Mouse (Mus musculus) thymus, adult 18-20 months (tissue): ENCODE measurements around the gene Slc36a2.

Source experiments
- DNase-seq, 2 experiments: peaks; one replicate each; pipeline ENCODE4 v3.0.0; 2022; ENCODE audit warnings: mixed read lengths in 2 of 2

The Slc36a2 gene

DNA sequence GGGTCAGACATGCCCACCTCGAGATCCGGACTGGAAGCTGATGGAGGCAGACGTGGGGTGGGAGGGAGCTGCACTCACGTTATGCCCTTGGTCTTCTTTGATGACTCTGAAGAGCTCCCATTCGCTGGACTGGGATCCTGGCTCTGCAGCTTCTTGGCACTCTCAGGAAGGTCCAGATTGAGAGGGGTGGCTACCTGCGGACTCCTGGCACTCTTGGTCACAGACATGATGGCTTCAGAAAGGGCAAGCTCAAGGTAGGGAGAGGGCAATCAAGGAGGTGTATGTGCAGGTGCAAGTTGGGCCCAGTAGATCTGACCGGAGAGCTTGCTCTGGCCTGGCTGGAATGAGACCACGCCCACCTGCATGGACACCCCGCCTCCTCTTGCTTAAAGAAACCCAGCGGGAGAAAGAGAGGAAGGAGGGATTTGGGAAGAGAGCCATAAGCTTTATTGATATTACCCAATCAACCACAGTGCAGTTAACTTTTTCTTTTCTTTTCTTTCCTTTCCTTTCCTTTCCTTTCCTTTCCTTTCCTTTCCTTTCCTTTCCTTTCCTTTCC lies at the start of gene Slc36a2:
Gene Slc36a2 (minus strand): TSS at position 345 of the 559 bp plus-strand sequence.
- DNase-seq = no peak

DNA sequence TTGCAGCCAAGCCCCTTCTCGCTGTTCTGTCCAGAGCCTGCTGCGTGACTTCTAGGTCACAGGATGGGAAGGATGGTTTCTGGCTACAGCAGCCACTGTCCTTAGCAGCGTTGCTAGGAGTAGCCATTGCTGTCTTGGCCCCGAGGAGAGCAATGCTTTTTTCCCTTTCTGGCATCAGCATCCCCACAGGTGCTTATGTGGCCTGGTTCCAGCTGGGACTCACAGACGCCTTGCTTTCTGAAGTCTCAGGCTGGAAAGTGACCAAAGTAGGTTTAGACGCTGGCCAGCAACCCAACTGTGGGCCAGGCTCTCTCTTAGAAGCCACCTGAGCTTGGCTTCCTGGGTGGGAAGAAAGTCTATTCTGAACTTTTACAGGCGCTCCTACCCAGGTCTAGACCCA lies 49.4 kb upstream of the Slc36a2 start:
- DNase-seq = no peak

DNA sequence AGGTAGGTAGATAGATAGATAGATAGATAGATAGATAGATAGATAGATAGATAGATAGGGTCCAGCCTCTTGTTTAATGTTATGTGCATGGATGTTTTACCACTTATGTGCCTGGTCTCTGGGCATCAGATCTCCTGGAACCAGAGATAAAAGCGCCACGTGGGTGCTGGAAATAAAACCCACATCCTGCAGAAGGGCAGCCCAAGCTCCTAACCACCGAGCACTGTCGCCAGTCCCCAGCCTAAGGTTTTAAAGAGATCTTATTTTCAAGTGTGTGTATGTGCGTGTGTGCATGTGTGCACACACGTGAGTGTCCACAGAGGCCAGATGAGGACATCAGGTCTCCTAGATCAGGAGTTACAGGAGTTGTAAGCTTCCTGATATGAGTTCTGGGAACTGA lies 46.2 kb upstream of the Slc36a2 start:
- DNase-seq = no peak

DNA sequence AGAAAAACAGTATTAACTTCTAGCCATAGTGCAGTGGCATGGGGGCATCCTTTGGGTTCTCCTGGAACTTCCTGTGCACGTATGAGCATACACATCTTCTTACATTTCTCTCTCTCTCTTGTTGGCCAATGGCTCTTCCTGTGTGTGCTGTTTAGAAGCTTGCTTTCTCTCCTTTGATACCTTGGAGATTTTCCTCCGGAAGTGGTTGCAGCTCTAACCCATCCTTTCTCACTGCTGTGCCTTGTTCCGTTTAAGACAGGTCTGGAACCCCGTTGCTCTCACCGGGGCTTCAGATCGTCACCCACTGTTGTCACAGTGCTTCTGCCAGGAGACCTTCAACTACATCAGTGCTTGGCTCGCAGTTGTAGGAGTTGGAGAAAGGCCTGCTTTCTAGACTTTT lies 36.4 kb upstream of the Slc36a2 start:
- no peak for DNase-seq

DNA sequence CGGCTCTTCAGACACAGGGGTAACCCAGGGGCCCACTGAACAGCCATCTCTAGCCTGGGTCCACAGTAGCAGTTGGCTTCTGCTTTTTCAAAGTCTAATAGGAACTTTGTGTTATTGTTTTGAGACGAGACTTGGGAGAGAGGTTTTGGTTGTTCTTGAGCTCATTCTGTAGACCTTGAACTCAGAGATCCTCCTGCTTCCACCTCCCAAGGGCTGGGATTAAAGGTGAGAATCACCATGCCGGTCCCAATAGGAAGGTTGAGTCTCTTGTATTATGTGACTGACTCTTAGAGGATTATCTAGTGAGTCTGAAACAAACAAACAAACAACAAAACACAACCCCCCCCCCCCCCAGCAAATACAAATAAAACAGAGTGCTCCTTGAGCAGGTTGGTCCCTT lies 33.6 kb upstream of the Slc36a2 start:
- no peak for DNase-seq

DNA sequence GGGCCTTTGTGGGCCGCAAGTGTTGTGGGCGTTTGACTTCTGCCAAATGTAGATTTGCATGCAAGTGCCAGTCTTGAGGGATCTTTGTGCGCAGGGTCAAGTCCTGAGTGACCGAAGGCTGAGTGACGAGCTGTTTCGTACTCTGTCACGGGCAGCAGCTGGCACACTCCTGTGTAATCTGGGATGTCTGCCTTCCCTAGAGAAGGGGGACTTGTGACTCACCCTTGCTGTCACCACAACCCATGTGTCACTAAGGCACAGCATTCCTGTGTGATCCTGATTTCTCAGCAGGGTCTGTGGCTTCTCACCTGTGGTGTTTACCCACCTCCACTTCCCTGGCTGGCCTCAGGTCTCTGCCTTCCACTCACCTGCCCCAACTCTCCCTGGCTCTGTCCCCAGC lies 33.0 kb upstream of the Slc36a2 start:
- DNase-seq = no peak

DNA sequence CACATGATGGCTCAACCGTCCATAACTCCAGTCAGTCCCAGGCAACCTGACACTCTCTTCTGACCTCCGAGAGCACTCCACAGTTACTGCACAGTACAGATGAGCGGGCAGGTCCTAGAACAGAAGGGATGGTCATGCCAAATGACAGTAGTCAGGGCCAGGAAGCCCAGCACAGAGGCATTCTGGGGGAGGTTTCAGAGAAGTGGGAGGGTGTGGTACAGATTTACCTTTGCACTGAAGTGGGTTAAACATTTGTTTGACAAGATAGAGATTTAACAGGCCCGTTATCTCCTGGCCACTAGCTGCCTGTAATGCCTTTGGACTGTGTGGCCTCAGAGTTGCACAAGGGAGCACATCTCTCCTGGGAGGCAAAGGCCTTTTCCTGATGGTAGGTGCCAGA lies 32.5 kb upstream of the Slc36a2 start:
- no peak for DNase-seq

DNA sequence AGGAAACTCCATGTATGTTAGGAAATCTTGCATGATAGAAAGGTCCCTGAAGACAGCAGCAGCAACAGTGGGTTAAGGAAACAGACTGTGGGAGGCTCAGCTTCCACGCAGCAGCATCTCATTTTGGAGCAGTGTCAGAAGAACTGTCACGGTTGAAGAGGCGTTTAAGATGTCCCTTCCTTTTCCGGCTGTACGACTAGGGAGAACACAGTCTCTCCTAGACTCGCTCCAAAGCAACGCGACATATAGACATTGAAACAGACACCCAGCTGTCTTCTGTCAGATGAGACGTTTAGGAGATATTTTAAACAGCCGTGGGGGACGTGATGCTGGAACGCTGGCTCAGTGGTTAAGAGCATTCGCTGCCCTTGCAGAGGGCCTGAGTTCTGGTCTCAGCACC lies 32.0 kb upstream of the Slc36a2 start:
- no peak for DNase-seq

DNA sequence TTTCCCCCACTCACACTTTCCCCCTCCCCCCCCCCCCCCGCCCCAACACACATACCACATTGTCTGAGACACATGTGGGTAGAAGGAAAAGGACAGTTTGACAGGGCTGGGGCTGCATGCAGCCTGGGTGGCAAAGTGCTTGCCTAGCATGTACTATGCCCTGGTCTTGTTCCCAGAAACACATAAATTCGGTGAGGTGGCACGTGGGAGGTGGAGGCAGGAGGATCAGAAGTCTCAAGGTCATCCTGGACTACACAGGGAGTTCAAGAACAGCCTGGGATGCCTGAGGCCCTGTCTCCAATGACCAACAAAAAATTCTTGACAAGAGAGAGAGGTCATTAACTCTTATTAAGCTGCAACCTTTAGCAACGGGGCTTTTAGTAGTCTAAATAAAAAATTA lies 31.2 kb upstream of the Slc36a2 start:
- DNase-seq = no peak

DNA sequence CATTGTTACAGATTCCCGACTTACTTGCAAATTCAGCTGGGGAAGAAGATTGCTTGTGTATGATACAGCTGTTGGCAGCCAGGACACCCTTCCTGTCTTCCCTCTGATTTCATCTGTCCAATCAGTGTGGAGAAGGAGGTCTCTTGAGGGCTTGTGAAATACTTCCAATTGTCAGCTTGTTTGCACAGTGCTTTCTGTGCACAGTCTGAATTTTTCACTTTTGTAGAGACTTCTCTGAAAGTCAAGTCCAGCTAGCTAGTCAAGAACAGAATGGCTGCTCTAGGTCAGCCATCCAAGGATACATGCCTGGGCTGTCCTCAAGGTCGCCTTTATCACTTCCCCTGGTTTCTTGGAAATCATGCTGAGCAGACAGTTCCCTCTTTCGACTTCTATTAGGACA lies 30.1 kb upstream of the Slc36a2 start:
- no peak for DNase-seq

DNA sequence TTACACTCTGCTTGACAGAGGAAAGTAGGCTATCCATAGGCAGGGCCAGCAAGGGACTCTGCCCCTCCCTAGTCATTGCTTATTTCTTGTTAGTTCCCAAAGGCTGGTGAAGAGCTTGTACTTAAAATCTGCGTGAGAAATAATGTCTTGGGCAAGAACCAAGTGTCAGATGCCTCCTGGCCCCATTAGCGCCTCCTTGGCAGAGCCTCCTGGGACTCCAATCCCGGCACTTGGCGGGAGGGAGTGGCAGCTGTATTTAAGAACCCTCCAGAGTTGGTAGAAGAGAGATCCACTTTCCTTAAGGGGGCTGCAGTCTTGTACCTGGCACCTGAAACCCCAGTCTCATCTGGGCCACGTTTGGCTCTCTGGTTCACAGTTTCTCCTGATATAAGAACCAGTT lies 29.3 kb upstream of the Slc36a2 start:
- no peak for DNase-seq

DNA sequence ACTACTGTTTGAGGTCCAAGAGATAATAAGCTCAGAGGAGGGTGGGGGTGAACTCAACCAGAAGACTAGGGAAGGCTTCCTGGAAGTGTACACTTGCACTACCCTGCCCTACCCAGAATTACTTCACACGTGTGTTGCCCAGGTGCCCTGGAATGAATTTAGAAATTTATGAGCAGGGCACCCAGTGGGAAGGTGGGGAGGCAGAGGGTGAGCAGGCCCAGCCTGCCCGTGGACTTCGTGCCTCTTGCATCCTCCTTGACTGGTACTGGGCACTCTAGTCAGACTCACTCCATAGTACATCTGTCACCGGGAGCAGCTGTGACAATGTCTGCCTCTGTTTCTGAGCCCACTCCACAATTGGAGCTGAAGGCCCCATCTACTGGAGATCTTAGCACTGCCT lies 28.6 kb upstream of the Slc36a2 start:
- no peak for DNase-seq

DNA sequence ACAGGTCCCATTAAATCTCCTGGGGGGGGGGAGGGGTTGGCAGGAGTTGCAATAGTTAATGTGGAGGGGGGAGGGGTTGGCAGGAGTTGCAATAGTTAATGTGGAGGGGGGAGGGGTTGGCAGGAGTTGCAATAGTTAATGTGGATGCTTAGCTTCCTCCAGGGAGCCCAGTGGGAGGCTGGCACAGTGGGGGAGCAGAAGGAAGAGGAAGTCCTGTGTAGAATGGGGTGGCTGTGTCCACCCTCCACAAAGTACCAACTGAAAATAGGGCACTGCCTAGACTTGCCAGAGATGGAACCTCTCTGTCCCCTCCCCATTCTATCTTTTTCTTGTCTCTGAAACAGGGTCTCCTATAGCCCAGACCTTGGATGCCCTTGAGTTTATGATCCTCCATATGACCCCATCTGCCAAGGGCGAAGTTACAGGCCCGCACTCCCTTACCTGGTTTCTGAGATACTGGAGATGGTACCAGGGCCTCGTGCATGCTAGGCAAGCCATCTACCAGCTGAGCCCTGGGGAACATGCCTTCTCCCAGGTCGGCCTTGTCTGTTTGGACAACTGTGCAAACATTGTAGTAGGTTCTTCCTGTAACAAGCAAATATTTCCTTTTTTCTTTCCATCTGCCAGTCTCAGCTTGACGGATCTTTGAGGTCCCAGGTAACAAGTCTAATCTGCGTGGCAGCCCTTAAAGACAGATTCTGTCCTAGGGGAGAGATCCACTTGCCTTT lies 24.9 kb upstream of the Slc36a2 start:
- DNase-seq = no peak

DNA sequence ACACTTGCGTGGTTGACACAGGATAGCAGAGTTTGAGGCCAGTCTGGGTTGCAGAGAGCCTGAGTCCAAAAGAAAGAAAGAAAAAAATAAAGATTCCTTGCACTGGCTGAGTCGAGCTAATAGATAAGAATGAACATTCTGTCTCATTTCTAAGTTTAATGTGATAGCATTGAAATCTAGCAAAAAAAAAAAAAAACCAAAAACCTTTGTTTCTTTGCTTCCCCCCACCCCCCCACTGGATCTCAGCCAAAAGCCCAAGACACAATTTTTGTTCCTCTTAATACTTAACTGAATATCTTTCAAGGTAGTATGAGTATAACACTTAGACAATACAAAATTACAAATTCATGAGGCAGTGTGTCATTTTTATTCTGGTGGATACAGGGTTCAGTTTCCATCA lies 24.2 kb upstream of the Slc36a2 start:
- DNase-seq = no peak

DNA sequence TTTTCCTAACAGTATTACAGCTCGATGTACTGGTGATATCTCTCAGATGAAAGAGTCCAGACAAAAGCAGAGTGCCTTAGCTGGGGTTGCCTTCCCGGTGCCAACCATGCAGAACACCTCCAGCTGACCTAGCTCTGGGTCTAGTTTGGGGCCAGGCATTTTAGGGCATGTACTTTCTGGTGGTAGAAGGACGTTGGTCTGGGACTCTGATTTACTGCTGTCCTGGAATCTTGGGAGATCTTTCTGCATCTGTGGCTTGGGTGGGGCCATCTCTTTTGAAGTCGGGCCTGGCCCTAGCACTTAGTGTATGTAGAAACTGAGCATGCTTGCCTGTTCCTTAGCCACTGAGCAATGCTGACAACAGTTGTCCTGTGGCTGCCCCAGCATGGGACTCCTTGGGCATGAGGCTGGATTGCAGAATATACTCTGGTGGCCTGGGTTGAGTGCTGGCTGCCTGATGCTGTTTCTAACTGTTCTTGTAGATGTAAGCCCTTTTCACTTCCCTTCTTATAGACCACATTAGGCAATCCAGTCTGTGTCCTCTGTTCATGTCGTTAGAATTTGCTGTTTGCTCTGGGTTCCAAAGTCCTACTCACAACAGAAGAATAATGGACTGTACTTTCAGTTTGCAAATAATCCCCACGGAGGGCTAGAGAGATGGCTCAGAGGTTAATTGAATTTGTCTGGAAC lies 23.3 kb upstream of the Slc36a2 start:
- DNase-seq = no peak

DNA sequence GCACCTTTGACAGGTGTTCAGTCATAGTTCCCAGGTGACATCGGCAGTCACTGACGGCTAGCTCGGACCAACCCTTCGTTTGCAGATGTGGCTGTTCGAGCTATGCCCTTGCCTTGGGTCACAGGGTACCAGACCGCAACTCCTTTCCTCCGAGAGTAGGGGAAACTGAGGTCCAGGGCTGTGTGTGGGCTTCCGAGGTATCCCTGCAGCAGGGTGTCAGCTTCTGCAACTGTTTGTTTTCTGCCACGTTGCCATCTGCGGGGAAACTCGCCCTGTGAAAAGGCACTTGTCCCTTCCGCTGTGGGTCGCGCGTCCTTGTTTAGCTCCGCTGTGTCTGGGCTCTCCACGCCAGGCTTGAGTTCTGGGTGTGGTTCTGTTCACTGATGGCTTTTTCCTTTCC lies 19.7 kb upstream of the Slc36a2 start:
- no peak for DNase-seq

DNA sequence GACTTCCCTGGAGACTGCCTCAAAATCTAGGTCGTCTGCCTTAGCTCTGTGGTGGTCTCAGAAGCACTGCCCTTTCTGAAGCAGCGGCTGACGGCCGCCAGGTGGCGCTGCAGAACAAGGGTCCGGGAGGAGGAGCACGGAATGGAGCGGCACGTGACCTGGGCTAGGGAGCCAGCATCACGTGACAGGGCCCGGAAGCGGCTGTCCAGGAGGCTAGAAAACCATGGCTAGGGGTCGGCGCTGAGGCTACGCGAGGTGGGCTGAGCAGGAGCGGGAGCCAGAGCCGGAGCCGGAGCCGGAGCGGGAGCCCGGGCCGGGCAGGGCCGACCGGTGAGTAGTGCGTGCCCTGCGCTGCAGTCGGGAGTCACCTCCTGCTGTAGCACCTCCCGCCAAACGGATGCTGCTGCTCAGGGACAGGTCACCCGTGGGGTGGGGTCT lies 19.3 kb upstream of the Slc36a2 start, which contains the start of gene Slc36a1:
Gene Slc36a1 (plus strand): TSS at position 192 of the 438 bp plus-strand sequence.
- DNase-seq = peak; percentile 91 to 92

DNA sequence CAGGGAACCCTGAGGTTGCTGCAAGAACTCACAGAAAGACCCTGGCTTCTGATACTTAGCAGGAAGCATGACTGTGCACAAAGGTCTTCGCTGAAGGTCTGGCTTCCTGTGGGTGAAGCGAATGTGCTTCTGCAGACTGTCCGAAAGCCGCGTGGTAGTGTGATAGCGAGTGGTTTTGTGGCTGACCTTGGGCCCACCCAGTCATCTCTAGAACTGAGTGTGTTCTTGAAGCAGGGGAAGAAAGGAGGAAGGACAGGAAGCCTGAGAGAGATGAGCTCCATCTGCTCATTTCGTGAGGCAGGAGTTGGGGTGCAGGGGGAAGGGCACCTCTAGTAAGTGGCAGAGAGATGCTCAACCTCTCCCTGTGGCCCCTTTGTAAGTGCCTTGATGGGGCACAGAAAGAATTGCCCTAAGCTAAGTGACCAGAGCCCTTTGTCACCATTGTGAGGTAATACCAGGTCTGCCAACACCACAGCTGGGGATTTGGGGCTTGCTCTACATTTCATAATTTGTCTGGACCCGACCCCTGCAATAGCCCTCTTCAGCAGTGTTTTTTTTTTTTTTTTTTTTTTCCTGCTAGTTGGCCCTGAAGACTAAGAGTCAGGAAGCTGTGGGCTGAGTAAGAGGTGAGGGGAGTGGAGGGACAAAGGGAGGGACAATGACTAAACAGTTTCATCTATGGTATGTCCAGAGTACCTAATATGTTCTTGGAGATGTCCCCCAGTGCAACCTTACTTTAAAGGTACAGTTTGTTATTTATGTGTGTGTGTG lies 13.0 kb upstream of the Slc36a2 start:
- DNase-seq = no peak

DNA sequence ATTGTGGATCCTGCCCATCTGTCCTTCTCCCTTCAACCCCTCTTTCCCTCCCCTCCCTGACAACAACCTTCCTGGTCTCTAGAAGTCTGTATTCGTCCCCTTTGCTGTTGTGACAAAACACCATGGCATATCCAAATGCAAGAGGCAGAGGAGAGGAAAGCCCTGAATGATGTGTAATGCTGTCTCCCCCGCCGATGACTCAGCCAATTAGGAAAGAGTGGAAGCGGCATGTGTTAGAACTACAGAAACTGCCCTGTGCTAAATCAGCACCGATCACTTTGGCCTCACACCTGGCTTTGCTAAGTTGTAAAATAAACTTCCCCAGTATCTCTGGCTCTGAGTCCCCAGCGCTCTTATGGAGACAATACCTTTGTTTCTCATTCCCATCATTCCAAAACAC lies 12.2 kb upstream of the Slc36a2 start:
- DNase-seq = no peak

DNA sequence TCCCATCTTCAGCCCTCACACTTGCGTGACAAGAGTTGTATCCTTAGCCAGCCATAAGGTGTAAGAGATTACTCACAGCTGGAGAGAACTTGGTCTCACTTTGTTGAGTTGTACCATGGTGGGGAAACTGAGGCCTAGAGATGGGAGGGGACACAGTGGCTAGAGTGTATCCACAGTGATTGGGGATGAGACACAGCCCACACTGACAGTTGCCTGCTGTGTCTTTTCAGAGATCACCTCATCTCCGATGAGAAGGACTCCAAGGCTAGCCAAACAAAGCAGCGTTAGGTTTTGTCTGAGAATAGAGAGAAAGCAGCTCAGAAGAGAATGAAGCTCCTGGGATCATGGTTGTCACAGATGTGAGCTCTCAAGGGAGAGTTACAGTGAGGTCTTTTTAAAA lies 5.3 kb upstream of the Slc36a2 start:
- no peak for DNase-seq

DNA sequence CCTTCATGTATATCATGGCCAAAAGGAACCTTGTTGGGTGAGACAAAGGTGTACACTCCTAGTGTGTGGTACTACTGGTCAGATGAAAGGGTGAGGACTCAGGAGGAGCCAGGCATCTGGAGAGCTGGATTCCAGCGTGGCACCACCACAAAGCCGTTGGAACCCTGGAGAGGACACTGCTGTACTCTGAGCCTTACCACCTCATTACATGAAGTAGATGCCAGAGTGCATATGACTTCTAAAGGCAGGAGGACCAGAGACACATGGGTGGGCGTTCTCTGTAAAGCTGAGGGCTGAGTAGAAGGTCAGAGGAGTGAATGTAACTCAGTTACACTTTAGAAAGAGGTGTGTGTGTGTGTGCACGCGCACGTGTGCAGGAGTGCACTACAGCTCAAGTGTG lies 2.9 kb upstream of the Slc36a2 start:
- DNase-seq = no peak

DNA sequence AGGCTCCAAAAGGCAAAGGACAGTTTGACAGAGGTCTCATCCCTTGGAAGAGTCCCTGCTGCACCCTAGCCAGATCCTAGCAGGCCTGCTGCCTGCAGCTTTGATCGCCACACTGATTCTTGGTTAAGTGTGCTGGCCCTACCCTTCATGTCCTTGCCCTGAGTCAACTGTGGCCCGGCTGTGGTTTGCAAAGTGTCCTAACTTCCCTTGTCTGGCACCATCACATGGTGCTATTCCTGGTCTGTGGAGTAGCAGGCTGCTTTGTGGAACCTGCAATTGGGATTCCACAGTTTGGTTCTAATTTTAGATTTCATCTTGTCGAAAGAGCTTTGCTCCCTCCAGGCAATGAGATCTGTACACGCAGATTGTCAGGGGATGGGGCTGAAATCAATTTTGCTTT lies 2.4 kb upstream of the Slc36a2 start:
- no peak for DNase-seq

DNA sequence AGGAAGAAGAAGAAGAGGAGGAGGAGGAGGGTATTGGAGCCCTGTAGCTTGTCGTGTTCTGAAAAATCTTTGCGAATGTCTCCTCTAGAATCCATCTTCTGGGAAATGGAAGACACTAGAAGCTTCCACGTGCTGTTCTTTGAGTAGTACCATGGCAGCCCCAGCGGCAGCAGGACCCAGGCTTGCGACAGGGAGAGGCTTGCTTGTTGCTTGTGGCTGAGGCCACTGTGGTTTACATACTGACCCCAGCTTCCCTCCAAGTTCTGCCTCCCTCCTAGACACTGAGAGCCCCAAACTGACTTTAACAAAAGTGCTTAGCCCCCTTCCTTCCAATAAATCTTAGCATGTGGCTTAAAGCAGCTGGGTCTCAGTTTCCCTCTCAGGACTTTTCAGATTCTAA lies 631 bp downstream of the Slc36a2 start:
- DNase-seq = no peak

DNA sequence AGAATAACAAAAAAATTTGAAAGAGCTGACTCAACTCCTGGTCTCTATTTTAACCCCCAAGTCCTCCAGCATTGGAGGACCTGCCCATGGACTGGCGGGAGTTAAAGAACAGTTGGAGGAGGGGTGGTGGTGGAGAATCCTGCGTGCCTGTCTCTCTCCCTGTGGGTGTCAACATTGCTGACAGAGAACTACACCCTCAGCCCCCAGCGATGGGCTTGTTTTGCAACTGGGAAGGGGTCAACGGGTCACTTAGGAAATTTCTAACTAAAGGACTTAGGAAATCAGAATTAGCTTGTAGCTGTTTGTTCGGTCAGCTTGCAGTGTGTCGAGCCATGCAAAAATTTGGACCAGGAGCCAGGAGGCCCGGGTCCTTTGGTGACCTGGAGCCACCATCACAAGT lies 1.8 kb downstream of the Slc36a2 start:
- DNase-seq = no peak
